Mouse (Mus musculus): Measurements from ENCODE around the gene Igdcc4.

DNA sequence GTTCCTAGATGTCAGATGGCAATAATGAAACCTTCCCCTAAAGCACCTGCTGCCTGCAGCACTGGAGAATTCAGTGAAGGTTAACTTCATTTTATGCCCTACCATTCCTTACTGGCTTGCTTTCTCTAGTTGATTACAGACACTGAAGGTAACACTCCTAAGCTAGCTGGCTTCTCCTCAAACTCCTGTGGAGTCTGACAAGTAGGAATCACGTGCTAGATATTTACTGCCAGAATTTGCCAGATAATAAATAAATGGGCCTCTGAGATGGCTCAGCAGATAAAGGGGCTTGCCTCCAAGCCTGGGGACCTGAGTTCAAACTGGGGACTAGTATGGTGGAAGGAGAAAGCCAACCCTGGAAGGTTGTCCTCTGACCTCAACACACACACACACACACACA is 14.5 kb upstream of the Igdcc4 start:
- TF ChIP-seq ZNF384 (IDR thresholded peaks at IDR 0.05; ENCODE audit: low read depth, low read length) (no peak), HCFC1 (IDR thresholded peaks at IDR 0.05; ENCODE audit: borderline replicate concordance, insufficient read depth, low read length) (no peak), MAFK (IDR thresholded peaks at IDR 0.05; ENCODE audit: insufficient read depth, low read depth, low read length) (no peak), ZC3H11A (IDR thresholded peaks at IDR 0.05; ENCODE audit: borderline replicate concordance, low read depth, low read length) (no peak), CHD2 (IDR thresholded peaks at IDR 0.05; ENCODE audit: low read depth, low read length) (no peak)
